Mouse (Mus musculus): ENCODE data around the gene Tstd1. TPM values are rescaled to one million over a fixed set of nuclear protein-coding genes. Genes with fewer than 3 reads are reported as not detected.
A peak's percentile ranks its signal among the peaks of the same experiment; 100 is the strongest.

The Tstd1 gene
- 1.6 and 1.7 TPM in 2 replicates for polyA plus RNA-seq (2014; fragmentation: Nextera tagmentation; extraction: Ambion mirVana)

DNA sequence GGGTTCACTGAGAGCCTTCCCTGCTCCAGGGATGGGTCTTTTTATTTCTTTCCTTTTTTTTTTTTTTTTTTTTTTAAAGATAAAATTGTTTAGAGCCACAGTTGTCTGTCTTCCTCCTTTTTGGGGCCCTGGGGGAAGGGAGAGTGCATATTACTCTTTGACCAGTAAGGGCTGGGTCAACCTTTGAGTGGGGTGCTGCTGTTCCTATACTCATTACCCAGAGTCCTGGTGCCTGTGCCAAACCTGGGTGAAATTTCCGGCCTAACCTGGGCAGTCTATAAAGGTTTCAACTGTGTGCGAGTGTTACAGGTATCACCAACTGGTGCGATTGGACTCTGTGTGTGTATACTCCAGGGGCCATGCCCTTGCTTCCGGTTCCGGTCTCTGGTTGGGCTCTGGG lies at the start of gene Tstd1:
Gene Tstd1 (plus strand): TSS at position 213 of the 400 bp plus-strand sequence.
- ATAC-seq (replicated peaks; ENCODE audit: low FRiP score) (no peak), DNase-seq (ENCODE audit: low spot score) (no peak)
- Histone ChIP-seq H3K4me1 (replicated peaks; ENCODE audit: control insufficient read depth, insufficient read depth, low read length) (peaks cover 7% of the 10 kb centered on the region; the same call in 1 of the 2 replicates), H3K4me3 (ENCODE audit: low read depth, low read length) (no peak within 1 kb of the TSS), H3K9me3 (ENCODE audit: control insufficient read depth, low read length) (no peaks in the 10 kb centered on the region), H3K27ac (ENCODE audit: low read depth, low read length) (no peak within 1 kb of the TSS), H3K9ac (ENCODE audit: low read depth, low read length) (no peak within 1 kb of the TSS), H3K36me3 (ENCODE audit: control insufficient read depth, insufficient read depth, low read length) (peaks cover 26% of the 10 kb centered on the region), H3K4me2 (no peak within 1 kb of the TSS), H3K27me3 (replicated peaks; ENCODE audit: control insufficient read depth, insufficient read depth, low read length) (no peaks in the 10 kb centered on the region)
- WGBS: 92% methylated on average over 5 of the region's 5 CpGs

DNA sequence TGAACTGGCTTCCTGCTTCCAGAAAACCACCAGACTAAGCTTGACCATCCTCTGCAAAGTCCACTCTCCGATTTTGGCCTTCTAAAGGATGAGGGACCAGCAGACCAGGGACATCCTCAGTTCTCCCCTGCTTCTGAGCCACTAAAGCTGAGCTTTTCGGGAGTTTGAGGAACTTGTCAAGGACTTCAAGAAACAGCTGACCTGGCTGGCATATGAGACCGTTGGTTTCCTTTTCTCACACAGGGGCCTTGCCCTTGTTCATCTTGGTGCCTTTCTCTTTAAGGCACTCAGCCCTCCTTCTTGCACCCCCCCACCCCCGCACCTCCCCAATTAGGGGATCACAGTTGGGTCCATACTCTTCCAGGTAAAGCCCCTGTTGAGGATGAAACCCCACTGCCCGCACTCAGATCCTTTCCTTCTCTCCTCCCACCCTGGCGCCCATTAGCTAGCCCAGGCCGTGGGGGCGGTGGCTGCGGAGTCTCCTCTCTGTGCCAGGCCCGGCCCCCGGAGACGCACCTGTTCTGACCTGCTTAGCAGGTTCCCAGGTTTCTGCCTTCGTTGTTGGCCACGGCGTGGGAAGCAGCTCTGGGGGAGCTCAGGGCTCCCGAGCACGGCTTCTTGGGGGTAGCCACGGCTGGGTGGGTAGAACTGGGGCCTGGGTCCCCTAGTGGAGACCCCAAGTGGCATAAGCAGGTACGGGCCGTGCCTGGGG lies 48.7 kb upstream of the Tstd1 start, which contains the start of gene Nectin4:
Gene Nectin4 (plus strand): TSS at position 255 of the 712 bp plus-strand sequence.
- no peak within 1 kb of the TSS for H3K4me2 ChIP-seq
- 42% methylated on average over 20 of the region's 20 CpGs for WGBS
- DNase-seq (ENCODE audit: low spot score): no peak

DNA sequence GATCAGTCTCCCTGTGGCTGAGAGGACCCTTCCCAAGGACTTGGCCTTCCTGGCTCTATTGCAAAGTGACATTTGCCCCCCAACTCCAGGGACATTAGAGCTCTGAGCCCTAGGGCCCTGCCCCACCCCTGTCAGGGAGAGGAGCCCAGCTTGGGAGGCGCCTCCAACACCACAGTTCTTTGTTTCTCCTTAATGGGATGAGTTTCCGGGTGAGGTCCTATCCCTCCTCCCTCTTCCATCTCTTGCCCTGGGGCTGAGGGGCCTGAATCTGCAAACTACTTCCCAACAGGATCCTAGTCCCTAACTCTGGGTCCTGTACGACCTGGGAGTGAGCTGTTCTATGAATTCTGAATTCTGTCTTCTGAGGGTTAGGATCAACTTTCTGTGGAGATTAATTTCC lies 45.8 kb upstream of the Tstd1 start:
- Histone ChIP-seq H3K4me1 (replicated peaks; ENCODE audit: control insufficient read depth, insufficient read depth, low read length) (peaks cover 10% of the 10 kb centered on the region), H3K9me3 (ENCODE audit: control insufficient read depth, low read length) (no peaks in the 10 kb centered on the region), H3K9ac (ENCODE audit: low read depth, low read length) (no peak overlapping the region), H3K27me3 (replicated peaks; ENCODE audit: control insufficient read depth, insufficient read depth, low read length) (no peaks in the 10 kb centered on the region; the same call in 1 of the 2 replicates), H3K27ac (ENCODE audit: low read depth, low read length) (no peak overlapping the region), H3K4me2 (no peak overlapping the region), H3K36me3 (ENCODE audit: control insufficient read depth, insufficient read depth, low read length) (no peaks in the 10 kb centered on the region), H3K4me3 (ENCODE audit: low read depth, low read length) (no peak overlapping the region)
- DNase-seq (ENCODE audit: low spot score): no peak
- WGBS: 70% methylated on average over 3 of the region's 3 CpGs
- ATAC-seq (replicated peaks; ENCODE audit: low FRiP score): no peak

More for the DNA sequence above, 48.7 kb upstream of the Tstd1 start, which contains the start of gene Nectin4:
- Histone ChIP-seq H3K36me3 (ENCODE audit: control insufficient read depth, insufficient read depth, low read length) (no peaks in the 10 kb centered on the region), H3K27ac (ENCODE audit: low read depth, low read length) (no peak within 1 kb of the TSS), H3K9me3 (ENCODE audit: control insufficient read depth, low read length) (no peaks in the 10 kb centered on the region), H3K4me1 (replicated peaks; ENCODE audit: control insufficient read depth, insufficient read depth, low read length) (0 out of 2 replicates have a peak, but pooled peaks cover 8% of the 10 kb centered on the region), H3K4me3 (ENCODE audit: low read depth, low read length) (no peak within 1 kb of the TSS), H3K27me3 (replicated peaks; ENCODE audit: control insufficient read depth, insufficient read depth, low read length) (no peaks in the 10 kb centered on the region; the same call in 1 of the 2 replicates), H3K9ac (ENCODE audit: low read depth, low read length) (no peak within 1 kb of the TSS)
- ATAC-seq (replicated peaks; ENCODE audit: low FRiP score): no peak

DNA sequence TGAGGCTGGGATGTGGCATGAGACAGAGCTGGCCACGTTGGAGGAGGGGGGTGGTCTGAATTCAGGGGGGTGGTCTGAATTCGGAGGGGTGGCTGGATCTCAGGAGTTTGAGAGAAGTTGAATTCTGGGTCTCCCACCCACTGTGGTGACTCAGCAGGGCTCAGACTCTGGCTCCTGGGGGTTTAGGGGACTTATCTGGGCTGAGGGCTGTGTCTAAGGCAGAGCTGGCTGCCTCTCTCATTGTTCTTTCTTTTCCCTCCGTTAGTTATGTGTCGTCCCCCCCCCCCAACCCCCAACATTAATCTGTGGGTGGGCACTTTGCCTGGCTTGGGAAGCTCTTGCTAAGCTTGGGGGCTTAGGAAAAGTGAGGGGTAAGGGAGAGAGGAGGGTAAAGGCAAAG lies 44.7 kb upstream of the Tstd1 start:
- no peaks in the 10 kb centered on the region; the same call in 1 of the 2 replicates for H3K27me3 ChIP-seq (replicated peaks; ENCODE audit: control insufficient read depth, insufficient read depth, low read length)
- peak overlapping the region; percentile 12; the same call in 1 of the 2 replicates for H3K4me2 ChIP-seq
- no peak for DNase-seq (ENCODE audit: low spot score)
- 6% methylated on average over 4 of the region's 4 CpGs for WGBS
- H3K36me3 ChIP-seq (ENCODE audit: control insufficient read depth, insufficient read depth, low read length): no peaks in the 10 kb centered on the region
- no peak overlapping the region for H3K27ac ChIP-seq (ENCODE audit: low read depth, low read length)
- H3K4me3 ChIP-seq (ENCODE audit: low read depth, low read length): no peak overlapping the region
- ATAC-seq (replicated peaks; ENCODE audit: low FRiP score): no peak
- no peaks in the 10 kb centered on the region for H3K9me3 ChIP-seq (ENCODE audit: control insufficient read depth, low read length)
- no peak overlapping the region for H3K9ac ChIP-seq (ENCODE audit: low read depth, low read length)
- peaks cover 15% of the 10 kb centered on the region for H3K4me1 ChIP-seq (replicated peaks; ENCODE audit: control insufficient read depth, insufficient read depth, low read length)

DNA sequence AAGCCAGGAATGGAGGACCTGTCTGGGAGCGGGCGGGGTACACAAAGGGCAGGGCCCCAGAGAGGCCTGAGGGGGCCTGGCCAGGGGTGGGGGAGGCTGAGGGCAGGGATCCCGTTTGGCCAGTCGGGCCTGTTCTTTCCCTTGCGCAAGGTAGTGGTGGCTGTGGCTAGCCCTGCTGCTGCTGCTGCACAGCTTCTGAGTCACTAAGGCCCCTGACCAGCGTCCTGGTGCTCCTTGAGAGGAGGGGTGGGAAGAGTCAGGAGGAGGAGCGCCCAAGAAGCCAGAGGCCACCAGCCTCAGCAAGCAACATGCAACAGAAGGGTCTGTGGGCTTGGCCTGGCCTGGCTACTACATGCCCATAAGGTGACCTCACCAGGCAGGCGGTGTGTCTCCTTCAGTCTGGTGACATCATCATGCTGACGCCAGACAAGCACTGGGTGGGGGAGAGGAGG lies 43.0 kb upstream of the Tstd1 start:
- H3K4me3 ChIP-seq (ENCODE audit: low read depth, low read length): no peak overlapping the region
- H3K9ac ChIP-seq (ENCODE audit: low read depth, low read length): no peak overlapping the region
- peak; percentile 32; the same call in 1 of the 2 replicates for ATAC-seq (replicated peaks; ENCODE audit: low FRiP score)
- H3K9me3 ChIP-seq (ENCODE audit: control insufficient read depth, low read length): no peaks in the 10 kb centered on the region
- 41% methylated on average over 9 of the region's 9 CpGs for WGBS
- no peaks in the 10 kb centered on the region for H3K36me3 ChIP-seq (ENCODE audit: control insufficient read depth, insufficient read depth, low read length)
- no peak overlapping the region for H3K27ac ChIP-seq (ENCODE audit: low read depth, low read length)
- no peak for DNase-seq (ENCODE audit: low spot score)
- H3K4me2 ChIP-seq: no peak overlapping the region
- H3K4me1 ChIP-seq (replicated peaks; ENCODE audit: control insufficient read depth, insufficient read depth, low read length): peaks cover 21% of the 10 kb centered on the region
- H3K27me3 ChIP-seq (replicated peaks; ENCODE audit: control insufficient read depth, insufficient read depth, low read length): peaks cover 14% of the 10 kb centered on the region

DNA sequence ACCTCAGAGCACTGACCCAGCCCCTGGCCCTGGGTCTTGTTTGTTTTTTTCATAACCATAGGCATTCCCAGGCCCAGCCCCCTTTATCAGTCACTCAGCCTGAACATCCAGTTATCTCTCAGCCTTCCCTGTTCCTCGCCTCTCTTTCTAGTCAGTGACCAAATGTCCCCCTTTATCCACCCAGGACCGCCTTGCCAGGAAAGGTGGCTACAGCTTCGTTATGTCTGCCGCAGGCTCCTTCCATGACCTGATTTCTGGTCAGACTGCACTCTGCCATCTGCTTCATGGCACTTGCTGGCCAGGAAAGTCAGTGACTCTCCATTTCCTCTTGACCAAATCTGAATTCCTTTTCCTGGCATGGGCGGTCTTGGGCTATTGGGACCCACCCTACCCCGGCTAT lies 40.4 kb upstream of the Tstd1 start:
- H3K4me3 ChIP-seq (ENCODE audit: low read depth, low read length): no peak overlapping the region
- H3K4me1 ChIP-seq (replicated peaks; ENCODE audit: control insufficient read depth, insufficient read depth, low read length): peaks cover 20% of the 10 kb centered on the region
- no peak overlapping the region for H3K9ac ChIP-seq (ENCODE audit: low read depth, low read length)
- no peaks in the 10 kb centered on the region for H3K9me3 ChIP-seq (ENCODE audit: control insufficient read depth, low read length)
- H3K4me2 ChIP-seq: no peak overlapping the region
- DNase-seq (ENCODE audit: low spot score): no peak
- no peak for ATAC-seq (replicated peaks; ENCODE audit: low FRiP score)
- H3K27me3 ChIP-seq (replicated peaks; ENCODE audit: control insufficient read depth, insufficient read depth, low read length): peaks cover 20% of the 10 kb centered on the region
- H3K27ac ChIP-seq (ENCODE audit: low read depth, low read length): no peak overlapping the region
- no peaks in the 10 kb centered on the region for H3K36me3 ChIP-seq (ENCODE audit: control insufficient read depth, insufficient read depth, low read length)
- 71% methylated on average over 6 of the region's 6 CpGs for WGBS

DNA sequence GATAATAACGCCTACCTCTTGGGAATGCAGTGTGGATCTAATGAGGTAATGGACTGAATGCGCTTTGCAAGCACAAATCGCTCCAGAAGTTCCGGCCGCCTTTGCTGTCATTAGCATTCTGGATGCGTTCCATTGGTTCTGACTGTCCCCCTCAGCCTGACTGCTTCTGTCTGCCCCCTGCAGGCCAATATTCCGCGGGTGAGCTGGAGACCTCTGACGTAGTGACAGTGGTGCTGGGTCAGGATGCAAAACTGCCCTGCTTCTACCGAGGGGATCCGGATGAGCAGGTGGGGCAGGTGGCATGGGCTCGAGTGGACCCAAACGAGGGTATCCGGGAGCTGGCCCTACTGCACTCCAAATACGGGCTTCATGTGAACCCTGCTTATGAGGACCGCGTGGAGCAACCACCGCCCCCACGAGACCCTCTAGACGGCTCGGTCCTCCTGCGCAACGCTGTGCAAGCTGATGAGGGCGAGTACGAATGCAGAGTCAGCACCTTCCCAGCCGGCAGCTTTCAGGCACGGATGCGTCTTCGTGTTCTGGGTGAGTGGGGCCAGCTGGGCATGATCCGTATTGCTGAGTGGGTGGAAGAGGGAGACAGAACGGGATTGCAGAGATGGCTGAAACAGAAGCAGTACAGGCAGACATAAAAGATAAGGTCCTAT lies 38.6 kb upstream of the Tstd1 start:
- peak; percentile 69 for DNase-seq (ENCODE audit: low spot score)
- H3K9ac ChIP-seq (ENCODE audit: low read depth, low read length): no peak overlapping the region
- ATAC-seq (replicated peaks; ENCODE audit: low FRiP score): peak; percentile 63
- H3K9me3 ChIP-seq (ENCODE audit: control insufficient read depth, low read length): no peaks in the 10 kb centered on the region
- peaks cover 13% of the 10 kb centered on the region for H3K4me1 ChIP-seq (replicated peaks; ENCODE audit: control insufficient read depth, insufficient read depth, low read length)
- H3K4me3 ChIP-seq (ENCODE audit: low read depth, low read length): peak overlapping the region; percentile 22
- H3K4me2 ChIP-seq: peak overlapping the region; percentile 48
- no peaks in the 10 kb centered on the region for H3K36me3 ChIP-seq (ENCODE audit: control insufficient read depth, insufficient read depth, low read length)
- WGBS: 5% methylated on average over 31 of the region's 31 CpGs
- no peak overlapping the region for H3K27ac ChIP-seq (ENCODE audit: low read depth, low read length)
- H3K27me3 ChIP-seq (replicated peaks; ENCODE audit: control insufficient read depth, insufficient read depth, low read length): peaks cover 20% of the 10 kb centered on the region

DNA sequence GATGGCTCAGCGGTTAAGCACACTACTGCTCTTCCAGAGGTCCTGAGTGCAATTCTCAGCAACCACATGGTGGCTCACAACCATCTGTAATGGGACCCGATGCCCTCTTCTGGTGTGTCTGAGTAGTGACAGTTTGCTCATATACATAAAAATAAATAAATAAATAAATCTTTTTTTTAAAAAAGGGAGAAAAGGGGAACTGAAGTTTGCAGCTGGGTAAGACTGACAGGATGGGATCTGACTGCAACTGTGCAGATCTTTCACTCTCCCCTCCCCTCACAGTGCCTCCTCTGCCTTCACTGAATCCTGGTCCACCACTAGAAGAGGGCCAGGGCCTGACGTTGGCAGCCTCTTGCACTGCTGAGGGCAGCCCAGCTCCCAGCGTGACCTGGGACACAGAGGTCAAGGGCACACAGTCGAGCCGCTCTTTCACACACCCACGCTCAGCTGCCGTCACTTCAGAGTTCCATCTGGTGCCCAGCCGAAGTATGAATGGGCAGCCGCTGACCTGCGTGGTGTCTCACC lies 36.5 kb upstream of the Tstd1 start:
- no peak overlapping the region for H3K9ac ChIP-seq (ENCODE audit: low read depth, low read length)
- ATAC-seq (replicated peaks; ENCODE audit: low FRiP score) (no peak), DNase-seq (ENCODE audit: low spot score) (no peak)
- H3K27me3 ChIP-seq (replicated peaks; ENCODE audit: control insufficient read depth, insufficient read depth, low read length): peaks cover 20% of the 10 kb centered on the region
- H3K4me2 ChIP-seq: no peak overlapping the region
- WGBS: 77% methylated on average over 11 of the region's 11 CpGs
- peaks cover 11% of the 10 kb centered on the region; the same call in 1 of the 2 replicates for H3K4me1 ChIP-seq (replicated peaks; ENCODE audit: control insufficient read depth, insufficient read depth, low read length)
- H3K27ac ChIP-seq (ENCODE audit: low read depth, low read length): no peak overlapping the region
- no peak overlapping the region for H3K4me3 ChIP-seq (ENCODE audit: low read depth, low read length)
- no peaks in the 10 kb centered on the region for H3K9me3 ChIP-seq (ENCODE audit: control insufficient read depth, low read length)
- H3K36me3 ChIP-seq (ENCODE audit: control insufficient read depth, insufficient read depth, low read length): no peaks in the 10 kb centered on the region
